Mouse (Mus musculus): Measurements from ENCODE around the gene Ppp1r14a. TPM values are rescaled to one million over a fixed set of nuclear protein-coding genes. Genes with fewer than 3 reads are reported as not detected.

Ppp1r14a gene
- polyA plus RNA-seq, 1 experiment from 2014 or later: 18.0 TPM

DNA sequence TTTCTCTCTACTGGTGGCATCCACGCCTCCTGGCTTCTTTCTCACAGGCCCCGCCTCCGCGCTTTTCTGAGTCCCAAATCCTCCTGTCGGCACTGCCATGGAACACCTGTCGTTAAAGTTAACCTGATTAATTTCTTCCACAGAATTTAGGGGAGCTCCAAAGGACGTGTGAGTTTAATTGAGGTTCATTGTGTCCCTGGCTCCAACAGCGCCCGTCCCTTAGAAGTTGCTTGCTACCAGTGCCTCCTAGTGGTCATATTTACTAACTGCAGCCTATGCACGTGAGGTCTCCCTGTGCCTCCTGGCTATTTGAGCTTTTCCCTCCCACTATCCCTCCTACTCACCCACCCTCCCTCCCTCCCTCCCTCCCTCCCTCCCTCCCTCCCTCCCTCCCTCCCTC is 7.9 kb downstream of the Ppp1r14a start:
- DNase-seq (ENCODE audit: low spot score): peak; percentile 86
- 13% methylated on average over 10 of the region's 10 CpGs for WGBS
- no peak for ATAC-seq (replicated peaks; ENCODE audit: insufficient number of reproducible peaks, low FRiP score, low TSS enrichment, low read depth)
- Histone ChIP-seq H3K4me3 (ENCODE audit: low read depth, low read length) (no peak overlapping the region), H3K27ac (replicated peaks; ENCODE audit: low read depth, low read length) (no peak overlapping the region), H3K4me2 (ENCODE audit: low read depth, low read length) (no peak overlapping the region), H3K36me3 (replicated peaks; ENCODE audit: control insufficient read depth, insufficient read depth, low read depth, low read length) (no peaks in the 10 kb centered on the region), H3K9me3 (replicated peaks; ENCODE audit: control insufficient read depth, low read length) (no peaks in the 10 kb centered on the region), H3K4me1 (ENCODE audit: control insufficient read depth, insufficient read depth, low read length) (peaks cover 4% of the 10 kb centered on the region), H3K27me3 (ENCODE audit: control insufficient read depth, insufficient read depth, low read length) (no peaks in the 10 kb centered on the region), H3K9ac (replicated peaks; ENCODE audit: low read length) (no peak overlapping the region)

DNA sequence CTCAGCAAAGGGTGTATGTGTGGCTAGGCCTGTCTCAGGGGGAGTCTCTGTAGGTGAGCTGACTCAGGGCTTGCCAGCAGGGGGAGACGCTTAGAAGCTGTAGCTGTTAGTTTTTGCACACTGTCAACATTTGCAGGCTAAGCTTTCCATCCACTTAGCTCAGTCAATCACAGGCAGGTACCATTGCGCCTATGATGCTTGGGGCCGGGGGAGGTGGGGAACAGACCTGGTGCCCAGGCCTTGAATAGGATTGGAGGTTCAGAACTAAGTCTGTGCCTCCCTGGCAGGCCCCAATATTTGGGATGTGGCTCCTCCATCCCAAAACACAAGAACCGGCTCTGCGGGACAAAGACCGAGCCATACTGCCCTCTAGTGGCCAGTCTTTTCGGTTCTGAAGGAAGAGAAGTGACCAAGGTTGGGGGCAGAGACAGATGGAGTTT is 12.0 kb downstream of the Ppp1r14a start:
- Histone ChIP-seq H3K4me3 (ENCODE audit: low read depth, low read length) (no peak overlapping the region), H3K9me3 (replicated peaks; ENCODE audit: control insufficient read depth, low read length) (no peaks in the 10 kb centered on the region), H3K27me3 (ENCODE audit: control insufficient read depth, insufficient read depth, low read length) (0 out of 2 replicates have a peak, but pooled peaks cover 2% of the 10 kb centered on the region), H3K36me3 (replicated peaks; ENCODE audit: control insufficient read depth, insufficient read depth, low read depth, low read length) (no peaks in the 10 kb centered on the region), H3K9ac (replicated peaks; ENCODE audit: low read length) (no peak overlapping the region), H3K4me1 (ENCODE audit: control insufficient read depth, insufficient read depth, low read length) (peaks cover 8% of the 10 kb centered on the region), H3K27ac (replicated peaks; ENCODE audit: low read depth, low read length) (no peak overlapping the region), H3K4me2 (ENCODE audit: low read depth, low read length) (no peak overlapping the region)
- ATAC-seq (replicated peaks; ENCODE audit: insufficient number of reproducible peaks, low FRiP score, low TSS enrichment, low read depth): no peak
- peak; percentile 91 for DNase-seq (ENCODE audit: low spot score)
- 2% methylated on average over 7 of the region's 7 CpGs for WGBS

DNA sequence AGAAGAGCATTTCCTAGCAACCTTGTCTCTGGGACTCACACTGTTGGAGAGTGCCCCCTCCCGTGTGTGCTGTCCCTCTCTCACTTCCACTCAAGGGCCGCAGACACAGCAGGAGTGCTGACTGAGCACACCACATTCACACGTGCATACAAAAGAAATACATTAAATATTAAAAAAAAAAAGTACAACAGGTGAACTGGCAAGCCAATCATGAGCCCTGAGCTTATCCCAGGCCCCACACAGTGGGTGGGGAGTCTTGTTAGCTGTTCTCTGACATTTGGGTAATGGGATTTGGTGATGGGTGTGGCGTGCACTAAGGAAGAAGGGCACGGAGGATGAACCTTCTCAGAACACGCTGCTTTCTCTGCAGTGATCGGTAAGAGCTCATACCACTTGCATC is 13.5 kb downstream of the Ppp1r14a start:
- Histone ChIP-seq H3K9me3 (replicated peaks; ENCODE audit: control insufficient read depth, low read length) (no peaks in the 10 kb centered on the region), H3K4me3 (ENCODE audit: low read depth, low read length) (no peak overlapping the region), H3K27ac (replicated peaks; ENCODE audit: low read depth, low read length) (no peak overlapping the region), H3K36me3 (replicated peaks; ENCODE audit: control insufficient read depth, insufficient read depth, low read depth, low read length) (no peaks in the 10 kb centered on the region), H3K27me3 (ENCODE audit: control insufficient read depth, insufficient read depth, low read length) (0 out of 2 replicates have a peak, but pooled peaks cover 2% of the 10 kb centered on the region), H3K9ac (replicated peaks; ENCODE audit: low read length) (no peak overlapping the region), H3K4me1 (ENCODE audit: control insufficient read depth, insufficient read depth, low read length) (peaks cover 8% of the 10 kb centered on the region), H3K4me2 (ENCODE audit: low read depth, low read length) (no peak overlapping the region)
- WGBS: 69% methylated on average over 7 of the region's 7 CpGs
- no peak for DNase-seq (ENCODE audit: low spot score)
- no peak for ATAC-seq (replicated peaks; ENCODE audit: insufficient number of reproducible peaks, low FRiP score, low TSS enrichment, low read depth)

DNA sequence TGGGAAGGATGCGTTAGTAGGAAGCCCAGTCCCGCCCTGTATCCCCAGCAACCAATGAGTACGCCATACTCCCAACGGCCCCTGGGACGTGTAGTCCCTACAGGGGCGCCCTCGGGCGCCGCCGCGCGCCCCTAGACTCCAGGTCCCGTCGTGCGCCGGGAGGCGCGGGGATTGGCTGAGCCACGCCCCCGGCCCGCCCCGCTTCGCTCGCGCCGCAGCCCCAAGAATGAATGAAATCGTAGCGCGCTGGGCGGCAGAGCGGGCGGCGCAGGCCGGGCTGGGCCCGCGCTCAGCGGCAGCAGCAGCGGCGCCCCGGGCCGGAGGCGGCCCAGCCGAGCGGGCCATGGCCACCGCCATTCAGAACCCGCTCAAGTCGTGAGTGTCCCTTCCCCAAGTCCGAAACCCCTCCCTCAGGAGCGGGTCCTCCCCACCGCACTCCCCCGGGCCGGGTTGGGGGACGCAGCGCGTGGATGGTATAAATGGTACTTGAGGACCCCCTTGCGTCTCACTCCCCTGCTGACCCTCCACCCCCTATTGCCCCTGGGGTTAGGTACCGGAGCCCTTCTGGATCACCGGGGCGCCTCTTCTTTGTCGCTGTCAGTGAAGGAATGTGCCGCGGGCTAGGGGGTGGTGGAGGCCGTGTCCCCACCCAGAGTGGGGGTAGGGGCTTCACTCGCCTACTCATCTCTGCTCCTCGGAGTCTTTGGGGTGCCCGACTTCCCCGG is 14.8 kb downstream of the Ppp1r14a start, which contains the start of gene Dpf1:
Dpf1 (plus strand) TSS at position 214 of the 725 bp plus-strand sequence.
- ATAC-seq (replicated peaks; ENCODE audit: insufficient number of reproducible peaks, low FRiP score, low TSS enrichment, low read depth) (peak; percentile 85), DNase-seq (ENCODE audit: low spot score) (peak; percentile 94)
- Histone ChIP-seq H3K4me1 (ENCODE audit: control insufficient read depth, insufficient read depth, low read length) (peaks cover 8% of the 10 kb centered on the region), H3K4me3 (ENCODE audit: low read depth, low read length) (peak within 1 kb of the TSS; percentile 58), H3K4me2 (ENCODE audit: low read depth, low read length) (peak within 1 kb of the TSS; percentile 87), H3K36me3 (replicated peaks; ENCODE audit: control insufficient read depth, insufficient read depth, low read depth, low read length) (no peaks in the 10 kb centered on the region), H3K9ac (replicated peaks; ENCODE audit: low read length) (peak within 1 kb of the TSS; percentile 63), H3K27ac (replicated peaks; ENCODE audit: low read depth, low read length) (peak within 1 kb of the TSS; percentile 28; the same call in 1 of the 2 replicates), H3K27me3 (ENCODE audit: control insufficient read depth, insufficient read depth, low read length) (0 out of 2 replicates have a peak, but pooled peaks cover 2% of the 10 kb centered on the region), H3K9me3 (replicated peaks; ENCODE audit: control insufficient read depth, low read length) (no peaks in the 10 kb centered on the region)
- WGBS: under 1% methylated on average over 61 of the region's 67 CpGs

DNA sequence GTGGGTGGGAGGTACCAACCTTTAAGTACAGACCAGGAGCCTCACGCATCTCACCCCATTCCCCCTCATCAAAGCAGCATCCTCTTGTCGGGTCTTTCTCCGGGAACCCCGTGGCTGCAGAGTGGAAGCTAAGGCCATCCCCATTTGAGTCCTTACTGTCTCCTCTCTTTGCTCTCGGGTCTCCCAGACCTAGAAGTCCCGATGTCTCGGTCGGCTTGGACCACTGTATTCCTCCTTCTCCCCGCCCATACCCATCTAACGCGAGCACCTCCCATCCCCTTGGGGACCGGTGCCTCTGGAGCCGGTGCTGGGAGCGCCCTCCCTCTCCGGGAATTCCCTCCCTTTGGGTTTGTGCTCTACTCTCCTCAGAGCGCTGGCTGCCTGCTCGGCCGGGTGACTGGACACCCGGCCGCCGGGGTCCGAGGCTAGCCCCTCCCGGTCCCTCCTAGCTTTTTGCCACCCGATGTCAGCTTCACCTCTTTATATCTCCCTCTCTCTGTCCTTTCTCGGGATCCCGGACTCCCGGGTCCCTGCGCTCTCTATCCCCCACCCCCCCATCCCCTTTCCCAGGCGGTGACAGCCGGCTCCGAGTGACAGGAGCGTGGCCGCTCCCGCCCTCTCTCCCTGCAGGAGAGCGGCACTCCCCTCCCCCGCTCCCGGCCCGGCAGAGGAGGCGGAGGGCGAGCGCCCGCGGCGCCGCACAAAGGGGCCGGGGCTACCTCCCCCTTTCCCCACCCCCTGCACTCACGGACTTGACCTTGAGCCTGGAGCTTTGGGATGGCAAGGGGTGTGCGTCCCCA is 15.6 kb downstream of the Ppp1r14a start:
- peak overlapping the region; percentile 28; the same call in 1 of the 2 replicates for H3K27ac ChIP-seq (replicated peaks; ENCODE audit: low read depth, low read length)
- H3K4me3 ChIP-seq (ENCODE audit: low read depth, low read length): peak overlapping the region; percentile 58
- H3K4me1 ChIP-seq (ENCODE audit: control insufficient read depth, insufficient read depth, low read length): peaks cover 8% of the 10 kb centered on the region
- H3K9me3 ChIP-seq (replicated peaks; ENCODE audit: control insufficient read depth, low read length): no peaks in the 10 kb centered on the region
- peak overlapping the region; percentile 63 for H3K9ac ChIP-seq (replicated peaks; ENCODE audit: low read length)
- H3K27me3 ChIP-seq (ENCODE audit: control insufficient read depth, insufficient read depth, low read length): 0 out of 2 replicates have a peak, but pooled peaks cover 2% of the 10 kb centered on the region
- under 1% methylated on average over 48 of the region's 48 CpGs for WGBS
- peak overlapping the region; percentile 87 for H3K4me2 ChIP-seq (ENCODE audit: low read depth, low read length)
- H3K36me3 ChIP-seq (replicated peaks; ENCODE audit: control insufficient read depth, insufficient read depth, low read depth, low read length): no peaks in the 10 kb centered on the region
- ATAC-seq (replicated peaks; ENCODE audit: insufficient number of reproducible peaks, low FRiP score, low TSS enrichment, low read depth) (no peak), DNase-seq (ENCODE audit: low spot score) (peak; percentile 54)

DNA sequence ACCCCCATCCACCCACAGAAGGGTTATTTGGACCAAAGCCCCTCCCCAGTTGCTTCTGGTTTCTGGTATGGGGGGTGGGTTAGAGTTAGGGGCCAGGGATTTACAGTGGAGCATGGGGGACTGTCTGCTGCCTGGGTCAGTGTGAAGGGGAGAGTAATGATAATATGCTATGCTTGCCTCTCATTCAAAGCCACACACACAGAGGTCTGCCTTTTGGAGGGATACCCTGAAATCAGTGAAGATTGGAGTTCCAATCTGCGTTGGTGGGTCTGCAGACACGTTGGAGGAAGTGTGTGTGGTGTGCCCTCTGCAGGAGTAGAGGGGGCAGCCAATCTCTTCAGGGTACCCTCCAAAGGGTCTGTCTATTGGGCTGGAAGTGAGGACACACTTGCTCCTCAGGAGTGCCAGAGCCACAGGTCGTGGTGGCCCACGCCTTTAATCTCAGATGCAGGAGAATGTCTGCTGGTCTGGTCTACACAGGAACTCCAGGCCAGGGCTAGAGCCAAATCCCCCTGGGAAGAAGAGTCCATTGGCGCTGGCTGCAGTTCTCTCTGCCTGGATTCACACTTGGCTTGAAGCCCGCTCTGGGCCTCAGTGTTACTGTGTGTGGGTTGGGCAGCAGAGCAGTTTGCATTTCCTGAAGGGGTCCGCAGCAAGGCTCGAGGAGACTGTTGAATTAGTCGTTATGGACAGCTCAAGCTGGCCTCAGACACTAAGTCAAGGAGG is 16.3 kb downstream of the Ppp1r14a start:
- ATAC-seq (replicated peaks; ENCODE audit: insufficient number of reproducible peaks, low FRiP score, low TSS enrichment, low read depth) (no peak), DNase-seq (ENCODE audit: low spot score) (no peak)
- H3K9me3 ChIP-seq (replicated peaks; ENCODE audit: control insufficient read depth, low read length): no peaks in the 10 kb centered on the region
- H3K27me3 ChIP-seq (ENCODE audit: control insufficient read depth, insufficient read depth, low read length): 0 out of 2 replicates have a peak, but pooled peaks cover 2% of the 10 kb centered on the region
- H3K36me3 ChIP-seq (replicated peaks; ENCODE audit: control insufficient read depth, insufficient read depth, low read depth, low read length): no peaks in the 10 kb centered on the region
- H3K27ac ChIP-seq (replicated peaks; ENCODE audit: low read depth, low read length): no peak overlapping the region; the same call in 1 of the 2 replicates
- peak overlapping the region; percentile 58 for H3K4me3 ChIP-seq (ENCODE audit: low read depth, low read length)
- H3K9ac ChIP-seq (replicated peaks; ENCODE audit: low read length): peak overlapping the region; percentile 63
- WGBS: 22% methylated on average over 9 of the region's 9 CpGs
- H3K4me2 ChIP-seq (ENCODE audit: low read depth, low read length): peak overlapping the region; percentile 87
- peaks cover 8% of the 10 kb centered on the region for H3K4me1 ChIP-seq (ENCODE audit: control insufficient read depth, insufficient read depth, low read length)

DNA sequence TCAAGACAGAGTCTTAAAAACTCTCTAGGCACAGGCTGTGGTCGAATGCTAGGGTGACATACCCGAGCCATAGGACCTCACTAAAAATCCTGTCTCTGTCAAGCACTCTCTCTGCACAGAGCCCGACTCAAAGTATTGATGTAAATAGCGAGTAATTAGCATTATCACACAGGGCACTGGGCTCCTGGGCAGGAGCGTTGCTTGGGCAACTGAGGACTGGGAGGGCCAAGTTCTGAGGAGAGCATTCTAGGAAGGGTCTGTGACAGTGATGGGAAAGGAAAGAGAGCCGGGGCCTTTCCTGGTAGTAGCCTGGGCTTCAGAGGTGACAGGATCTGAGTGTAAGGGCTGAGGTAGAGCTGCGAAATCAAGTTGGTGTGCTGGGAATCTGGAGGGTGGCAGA is 17.0 kb downstream of the Ppp1r14a start:
- H3K27me3 ChIP-seq (ENCODE audit: control insufficient read depth, insufficient read depth, low read length): 0 out of 2 replicates have a peak, but pooled peaks cover 2% of the 10 kb centered on the region

More for the DNA sequence above, 17.0 kb downstream of the Ppp1r14a start:
- ATAC-seq (replicated peaks; ENCODE audit: insufficient number of reproducible peaks, low FRiP score, low TSS enrichment, low read depth) (no peak), DNase-seq (ENCODE audit: low spot score) (no peak)
- no peak overlapping the region for H3K9ac ChIP-seq (replicated peaks; ENCODE audit: low read length)
- H3K4me3 ChIP-seq (ENCODE audit: low read depth, low read length): no peak overlapping the region
- H3K27ac ChIP-seq (replicated peaks; ENCODE audit: low read depth, low read length): no peak overlapping the region
- no peak overlapping the region for H3K4me2 ChIP-seq (ENCODE audit: low read depth, low read length)
- no peaks in the 10 kb centered on the region for H3K36me3 ChIP-seq (replicated peaks; ENCODE audit: control insufficient read depth, insufficient read depth, low read depth, low read length)
- WGBS: 34% methylated on average over 7 of the region's 7 CpGs
- peaks cover 8% of the 10 kb centered on the region for H3K4me1 ChIP-seq (ENCODE audit: control insufficient read depth, insufficient read depth, low read length)
- no peaks in the 10 kb centered on the region for H3K9me3 ChIP-seq (replicated peaks; ENCODE audit: control insufficient read depth, low read length)
